Mouse (Mus musculus) embryonic facial prominence, embryonic 14.5 days (tissue): ENCODE data around the gene Rhov. TPM values are rescaled to one million over a fixed set of nuclear protein-coding genes. Genes with fewer than 3 reads are reported as not detected.

ENCODE experiments used
- ATAC-seq: fragments of 200-750 bp; cut with Nextera tagmentation; 2 replicates; pipeline ENCODE4 v1.8.0; 2017; ENCODE audit warnings: low read depth, moderate number of reproducible peaks, moderate TSS enrichment
- DNase-seq: peaks from one replicate; pipeline ENCODE4 v3.0.0-alpha.2; 2015; ENCODE audit warnings: low spot score
- H3K27ac ChIP-seq: fragments of 300-500 bp; sonication (generic); replicated peaks from 2 replicates; pipeline ENCODE4 v1.5.1; 2014; ENCODE audit warnings: low read depth, mild to moderate bottlenecking, low read length, moderate library complexity
- H3K27me3 ChIP-seq: fragments of 300-500 bp; sonication (generic); replicated peaks from 2 replicates; pipeline ENCODE4 v1.6.1; 2014; ENCODE audit warnings: low read length; ENCODE audit not compliant: control insufficient read depth, insufficient read depth
- H3K36me3 ChIP-seq: fragments of 300-500 bp; sonication (generic); 2 replicates; pipeline ENCODE4 v1.6.1; 2014; ENCODE audit warnings: low read length, mixed read lengths; ENCODE audit not compliant: control insufficient read depth, insufficient read depth
- H3K4me1 ChIP-seq: fragments of 300-500 bp; sonication (generic); 2 replicates; pipeline ENCODE4 v1.6.1; 2014; ENCODE audit warnings: antibody characterized with exemption, low read length; ENCODE audit not compliant: control insufficient read depth, insufficient read depth
- H3K4me2 ChIP-seq: fragments of 300-500 bp; sonication (generic); 2 replicates; pipeline ENCODE4 v1.6.1; 2014; ENCODE audit warnings: low read depth, mild to moderate bottlenecking, low read length, moderate library complexity, mixed read lengths
- H3K4me3 ChIP-seq: fragments of 300-500 bp; sonication (generic); 2 replicates; pipeline ENCODE4 v1.5.1; 2014; ENCODE audit warnings: low read depth, mild to moderate bottlenecking, low read length
- H3K9ac ChIP-seq: fragments of 300-500 bp; sonication (generic); 2 replicates; pipeline ENCODE4 v1.6.1; 2014; ENCODE audit warnings: low read depth, mild to moderate bottlenecking, low read length, moderate library complexity, mixed read lengths
- H3K9me3 ChIP-seq: fragments of 300-500 bp; sonication (generic); 2 replicates; pipeline ENCODE4 v1.6.1; 2016; ENCODE audit warnings: low read length; ENCODE audit not compliant: control insufficient read depth
- WGBS: fragments of 180-500 bp; shearing (Covaris S2); extraction: QIAGEN DNeasy Blood & Tissue Kit; methylation state at CpG from one replicate; pipeline ENCODE4 v1.1.7; 2014; 5-methylcytosine and 5-hydroxymethylcytosine counted together
- polyA plus RNA-seq: library from polyadenylated mRNA; unstranded; fragments of >200 nt; fragmentation: Nextera tagmentation; extraction: Ambion mirVana; gene quantifications from 2 replicates; pipeline ENCODE4 v1.2.1, GENCODE M21; 2014

Gene Rhov
- 9.8 and 10.4 TPM in 2 replicates for polyA plus RNA-seq

- H3K9ac ChIP-seq: peak within 1 kb of the TSS; percentile 72
- no peaks in the 10 kb centered on the region for H3K36me3 ChIP-seq
- H3K4me3 ChIP-seq: peak within 1 kb of the TSS; percentile 63
- DNase-seq: peak; percentile 88
- ATAC-seq: peak; percentile 87
- H3K4me1 ChIP-seq: no peaks in the 10 kb centered on the region
- H3K9me3 ChIP-seq: no peaks in the 10 kb centered on the region
- peaks cover 11% of the 10 kb centered on the region for H3K27me3 ChIP-seq
- H3K27ac ChIP-seq: no peak within 1 kb of the TSS
- peak within 1 kb of the TSS; percentile 98 for H3K4me2 ChIP-seq
- 1% methylated on average over 37 of the region's 49 CpGs for WGBS
Measured at GRCm38 (mm10) chr2:119270643-119271331, at the start of gene Rhov. Gene Rhov, minus strand, starts transcription at chr2:119271272.

- ATAC-seq: no peak
- Histone ChIP-seq H3K4me1 (peaks cover 28% of the 10 kb centered on the region), H3K27ac (no peak overlapping the region), H3K9me3 (no peaks in the 10 kb centered on the region), H3K27me3 (peaks cover 56% of the 10 kb centered on the region), H3K4me2 (no peak overlapping the region), H3K9ac (no peak overlapping the region), H3K36me3 (no peaks in the 10 kb centered on the region), H3K4me3 (no peak overlapping the region)
- DNase-seq: no peak
- WGBS: 64% methylated on average over 8 of the region's 8 CpGs
Measured at GRCm38 (mm10) chr2:119320571-119320970, 49.5 kb upstream of the Rhov start.

GRCm38 (mm10) chr2:119318043-119318710 lies 47.1 kb upstream of the Rhov start:
- H3K4me2 ChIP-seq: no peak overlapping the region
- no peaks in the 10 kb centered on the region for H3K9me3 ChIP-seq
- DNase-seq: no peak
- WGBS: 55% methylated on average over 3 of the region's 3 CpGs
- H3K4me3 ChIP-seq: no peak overlapping the region
- peaks cover 13% of the 10 kb centered on the region; the same call in 1 of the 2 replicates for H3K4me1 ChIP-seq
- H3K36me3 ChIP-seq: no peaks in the 10 kb centered on the region
- no peak overlapping the region for H3K27ac ChIP-seq
- peaks cover 32% of the 10 kb centered on the region for H3K27me3 ChIP-seq
- H3K9ac ChIP-seq: no peak overlapping the region
- ATAC-seq: no peak

GRCm38 (mm10) chr2:119314742-119315310 lies 43.8 kb upstream of the Rhov start:
- Histone ChIP-seq H3K4me3 (no peak overlapping the region), H3K9me3 (no peaks in the 10 kb centered on the region), H3K27me3 (no peaks in the 10 kb centered on the region), H3K4me2 (no peak overlapping the region), H3K4me1 (no peaks in the 10 kb centered on the region), H3K27ac (no peak overlapping the region), H3K9ac (no peak overlapping the region), H3K36me3 (no peaks in the 10 kb centered on the region)
- WGBS: 76% methylated on average over 12 of the region's 12 CpGs
- DNase-seq (no peak), ATAC-seq (no peak)

GRCm38 (mm10) chr2:119313780-119314479 lies 42.9 kb upstream of the Rhov start:
- no peak overlapping the region for H3K27ac ChIP-seq
- ATAC-seq: peak; percentile 62; the same call in 1 of the 2 replicates
- WGBS: 17% methylated on average over 10 of the region's 10 CpGs
- no peak overlapping the region for H3K4me2 ChIP-seq
- no peak overlapping the region for H3K4me3 ChIP-seq
- no peaks in the 10 kb centered on the region for H3K9me3 ChIP-seq
- H3K27me3 ChIP-seq: no peaks in the 10 kb centered on the region
- no peak for DNase-seq
- no peaks in the 10 kb centered on the region for H3K4me1 ChIP-seq
- no peak overlapping the region; the same call in 1 of the 2 replicates for H3K9ac ChIP-seq
- H3K36me3 ChIP-seq: no peaks in the 10 kb centered on the region

- Histone ChIP-seq H3K36me3 (no peaks in the 10 kb centered on the region), H3K4me2 (no peak overlapping the region), H3K27me3 (no peaks in the 10 kb centered on the region), H3K4me1 (no peaks in the 10 kb centered on the region), H3K9ac (no peak overlapping the region), H3K4me3 (no peak overlapping the region), H3K9me3 (no peaks in the 10 kb centered on the region), H3K27ac (no peak overlapping the region)
- WGBS: 64% methylated on average over 2 of the region's 2 CpGs
- no peak for ATAC-seq
- no peak for DNase-seq
Measured at GRCm38 (mm10) chr2:119312380-119312958, 41.4 kb upstream of the Rhov start.

GRCm38 (mm10) chr2:119311544-119311943 lies 40.5 kb upstream of the Rhov start:
- 33% methylated on average over 12 of the region's 12 CpGs for WGBS
- Histone ChIP-seq H3K4me1 (no peaks in the 10 kb centered on the region), H3K4me2 (no peak overlapping the region), H3K4me3 (no peak overlapping the region), H3K27ac (no peak overlapping the region), H3K9me3 (no peaks in the 10 kb centered on the region), H3K27me3 (no peaks in the 10 kb centered on the region), H3K9ac (no peak overlapping the region), H3K36me3 (no peaks in the 10 kb centered on the region)
- DNase-seq (no peak), ATAC-seq (no peak)

GRCm38 (mm10) chr2:119304798-119305208 lies 33.7 kb upstream of the Rhov start:
- ATAC-seq: peak; percentile 42; the same call in 1 of the 2 replicates
- 14% methylated on average over 3 of the region's 3 CpGs for WGBS

More at GRCm38 (mm10) chr2:119304798-119305208, 33.7 kb upstream of the Rhov start:
- Histone ChIP-seq H3K9me3 (no peaks in the 10 kb centered on the region), H3K9ac (no peak overlapping the region), H3K4me2 (no peak overlapping the region), H3K27ac (no peak overlapping the region), H3K4me3 (no peak overlapping the region), H3K36me3 (no peaks in the 10 kb centered on the region), H3K27me3 (no peaks in the 10 kb centered on the region), H3K4me1 (peaks cover 6% of the 10 kb centered on the region; the same call in 1 of the 2 replicates)
- no peak for DNase-seq
